Mouse (Mus musculus) myocyte (in vitro differentiated cells): ENCODE measurements around the gene Papss2.

Experiments
- MYOG ChIP-seq, 3 experiments: IDR thresholded peaks; one replicate each; pipeline ENCODE4 v1.6.1; 2011; ENCODE audit warnings: control low read depth in 2 of 3, low read depth in 2 of 3, mild to moderate bottlenecking in 2 of 3; ENCODE audit not compliant: insufficient read length in 2 of 3, control insufficient read depth in 1 of 3, insufficient read depth in 1 of 3
- POLR2A ChIP-seq: IDR thresholded peaks from one replicate; pipeline ENCODE4 v1.6.1; 2011; ENCODE audit warnings: low read depth, mild to moderate bottlenecking, control low read depth, moderate library complexity; ENCODE audit not compliant: insufficient read length
- POLR2AphosphoS2 ChIP-seq: IDR thresholded peaks from one replicate; pipeline ENCODE4 v1.6.1; 2011; ENCODE audit warnings: low read depth, control low read depth; ENCODE audit not compliant: insufficient read length

DNA sequence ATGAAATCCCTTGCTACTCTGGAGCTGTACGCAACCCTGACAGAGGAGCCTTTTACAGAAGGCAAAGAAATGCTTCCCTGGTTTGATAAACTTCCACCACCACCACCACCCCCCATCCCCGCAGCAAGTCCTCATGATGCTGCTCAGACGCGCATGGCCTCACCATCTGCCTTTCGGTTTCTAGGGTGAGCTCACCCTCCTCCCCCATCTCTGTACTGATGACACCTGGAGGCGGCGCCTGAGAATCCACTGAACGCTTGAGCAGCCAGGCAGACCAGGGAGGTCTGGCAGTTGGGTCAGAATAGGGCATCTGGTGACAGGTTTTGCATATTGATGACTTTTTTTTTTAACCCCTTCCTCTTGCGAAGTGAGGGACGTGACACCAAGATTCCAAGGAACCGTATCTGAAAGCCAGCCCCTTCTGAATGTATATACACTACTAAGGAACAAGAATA, 117.0 kb downstream of the Papss2 start:
- TF ChIP-seq POLR2AphosphoS2 (no peak), POLR2A (no peak), MYOG (IDR thresholded peaks at IDR 0.05; ENCODE audit: control insufficient read depth in 1 of 3, insufficient read depth in 1 of 3, insufficient read length in 2 of 3, low read depth in 2 of 3) (no peak)
